Mouse (Mus musculus) olfactory bulb, adult 2 months (tissue): ENCODE results near the gene Spint1. TPM values are rescaled to one million over a fixed set of nuclear protein-coding genes. Genes with fewer than 3 reads are reported as not detected.

Experiments
- H3K27ac ChIP-seq: fragments of 200-500 bp; 2 replicates; pipeline ENCODE4 v1.5.1; 2012; ENCODE audit warnings: low read depth, low read length; ENCODE audit not compliant: insufficient read depth
- H3K4me1 ChIP-seq: fragments of 200-500 bp; 2 replicates; pipeline ENCODE4 v1.6.1; 2012; ENCODE audit warnings: low read length; ENCODE audit not compliant: control insufficient read depth, insufficient read depth
- H3K4me3 ChIP-seq: fragments of 200-500 bp; 2 replicates; pipeline ENCODE4 v1.5.1; 2012; ENCODE audit warnings: mild to moderate bottlenecking, low read depth, low read length, moderate library complexity; ENCODE audit not compliant: insufficient read depth
- CTCF ChIP-seq: fragments of 200-500 bp; IDR thresholded peaks from 2 replicates; pipeline ENCODE4 v1.5.1; 2012; ENCODE audit warnings: low read depth, mild to moderate bottlenecking, low read length, moderate library complexity; ENCODE audit not compliant: insufficient read depth
- POLR2A ChIP-seq: fragments of 200-500 bp; IDR thresholded peaks from 2 replicates; pipeline ENCODE4 v1.6.1; 2012; ENCODE audit warnings: mild to moderate bottlenecking, low read depth, low read length, moderate library complexity; ENCODE audit not compliant: insufficient read depth
- WGBS: fragments of 180-500 bp; shearing (Covaris S2); methylation state at CpG from one replicate; pipeline ENCODE4 v1.1.7; 2018; 5-methylcytosine and 5-hydroxymethylcytosine counted together
- polyA plus RNA-seq: library from polyadenylated mRNA; stranded (reverse); fragments of >200 nt; gene quantifications from 2 replicates; pipeline ENCODE4 v1.2.4, GENCODE M21; 2012; ENCODE audit warnings: low replicate concordance; ENCODE audit not compliant: missing spikeins, insufficient read depth, insufficient read length

The Spint1 gene
- polyA plus RNA-seq, 1 experiment = not detected

DNA sequence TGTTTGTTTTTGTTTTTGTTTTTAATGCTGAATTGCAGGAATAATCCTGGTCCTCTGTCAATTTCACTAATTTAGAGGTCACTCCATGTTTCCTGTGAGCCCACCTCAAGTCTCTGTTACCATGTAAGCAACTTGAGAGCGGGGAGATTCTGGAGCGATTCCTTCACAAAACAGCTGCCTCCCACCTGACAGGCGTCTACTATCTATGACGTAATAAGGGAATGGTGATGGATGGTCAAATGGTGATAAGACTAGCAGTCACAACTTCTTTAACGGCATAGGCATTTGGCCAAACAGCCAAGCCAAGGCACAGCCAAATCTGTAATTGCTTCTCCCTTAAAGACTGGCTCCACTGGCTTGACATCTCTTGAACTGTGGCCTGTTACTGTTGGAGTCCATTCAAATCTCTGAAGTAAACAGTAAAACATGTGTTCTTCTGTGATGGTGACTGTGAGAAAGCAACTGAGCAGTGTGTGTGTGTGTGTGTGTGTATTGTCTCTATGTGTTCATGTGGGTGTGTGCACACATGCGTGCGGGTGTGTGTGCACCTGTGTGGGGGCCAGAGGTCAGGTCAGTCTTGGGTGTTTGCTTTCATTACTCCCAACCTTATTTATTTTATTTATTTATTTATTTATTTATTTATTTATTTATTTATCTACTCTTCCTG is 44.9 kb downstream of the Spint1 start:
- Histone ChIP-seq H3K4me3 (no peak overlapping the region), H3K27ac (no peak overlapping the region), H3K4me1 (no peaks in the 10 kb centered on the region)
- WGBS = 81% methylated on average over 7 of the region's 7 CpGs
- TF ChIP-seq POLR2A (no peak), CTCF (no peak)

DNA sequence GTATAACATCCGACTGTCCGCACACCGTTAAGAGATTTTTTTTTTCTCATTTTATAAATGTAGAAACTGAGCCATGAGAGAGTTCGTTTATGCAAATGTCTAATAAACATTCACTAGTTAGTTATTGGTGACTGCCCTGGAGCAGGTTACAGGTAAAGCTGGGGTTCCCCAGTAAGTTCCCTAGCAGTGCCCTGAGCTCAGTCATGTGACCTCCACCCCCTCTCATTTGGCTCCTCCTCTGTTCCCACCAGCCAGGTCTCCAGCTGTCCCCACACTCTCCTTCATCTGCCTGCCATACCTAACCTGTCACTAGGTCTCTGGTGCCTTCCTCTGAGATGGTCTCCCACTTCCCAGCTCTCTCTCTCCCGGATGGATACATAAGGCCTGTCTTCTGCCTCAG is 50.2 kb downstream of the Spint1 start:
- Histone ChIP-seq H3K4me3 (no peak overlapping the region), H3K27ac (no peak overlapping the region), H3K4me1 (no peaks in the 10 kb centered on the region)
- WGBS = 93% methylated on average over 5 of the region's 5 CpGs
- TF ChIP-seq POLR2A (no peak), CTCF (no peak)

DNA sequence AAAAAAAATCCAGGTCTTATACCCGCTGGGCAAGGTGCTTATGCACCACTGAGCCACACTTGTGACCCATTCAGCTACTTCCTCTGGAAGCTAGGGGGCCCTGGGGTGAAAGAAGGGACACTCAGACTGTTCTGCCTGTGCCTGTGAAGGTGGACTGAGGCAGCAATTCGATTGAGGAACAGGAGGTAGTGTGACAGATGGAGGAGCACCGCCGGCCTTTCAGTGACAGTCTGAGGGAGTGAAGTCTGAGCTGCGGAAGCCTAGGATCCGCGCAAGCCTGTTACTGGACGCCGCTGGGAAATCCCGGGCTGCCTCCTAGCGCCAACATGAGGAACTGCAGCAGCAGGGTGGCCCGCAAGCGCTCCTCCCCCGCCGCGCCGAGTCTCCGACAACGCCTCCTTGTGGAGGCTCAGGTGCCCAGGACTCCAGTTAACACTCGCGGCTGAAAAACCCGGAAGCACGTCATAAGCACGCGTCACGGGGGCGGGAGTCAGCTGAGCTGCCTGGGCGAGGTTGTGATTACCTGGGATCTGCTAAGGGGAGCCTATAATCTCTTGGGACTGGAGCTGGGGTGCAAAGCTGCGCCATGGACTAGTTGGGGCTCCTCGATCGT is 51.2 kb downstream of the Spint1 start, which contains the start of gene Vps18:
Gene Vps18, plus strand, starts transcription at position 471 of the 613 bp plus-strand sequence.
- TF ChIP-seq CTCF (peak; percentile 100), POLR2A (peak; percentile 49; the same call in 1 of the 2 replicates)
- under 1% methylated on average over 31 of the region's 31 CpGs for WGBS
- no peak within 1 kb of the TSS for H3K27ac ChIP-seq

DNA sequence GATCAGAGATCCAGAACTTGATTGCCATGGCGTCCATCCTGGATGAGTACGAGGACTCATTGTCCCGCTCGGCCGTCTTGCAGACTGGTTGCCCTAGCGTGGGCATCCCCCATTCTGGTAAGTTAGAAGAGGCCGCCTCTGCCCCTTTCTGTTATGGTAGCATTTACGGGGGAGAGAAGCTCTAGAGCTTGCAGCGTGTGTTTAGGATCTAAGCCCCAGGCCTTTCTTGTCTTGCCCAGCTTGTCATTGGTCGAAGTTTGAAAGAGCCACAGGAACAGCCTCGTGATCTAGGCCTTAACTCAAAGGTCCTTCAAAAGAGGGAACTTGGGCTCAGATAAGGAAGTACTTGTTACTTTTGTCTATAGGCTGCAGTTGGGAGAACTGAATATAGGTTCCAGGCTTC is 51.9 kb downstream of the Spint1 start:
- H3K4me3 ChIP-seq = peak overlapping the region; percentile 49
- no peak for TF ChIP-seq CTCF
- TF ChIP-seq POLR2A = no peak
- WGBS = under 1% methylated on average over 11 of the region's 11 CpGs
- no peaks in the 10 kb centered on the region for H3K4me1 ChIP-seq
- no peak overlapping the region for H3K27ac ChIP-seq

More for the DNA sequence above, 51.2 kb downstream of the Spint1 start, which contains the start of gene Vps18:
- Histone ChIP-seq H3K4me3 (peak within 1 kb of the TSS; percentile 49), H3K4me1 (no peaks in the 10 kb centered on the region)

DNA sequence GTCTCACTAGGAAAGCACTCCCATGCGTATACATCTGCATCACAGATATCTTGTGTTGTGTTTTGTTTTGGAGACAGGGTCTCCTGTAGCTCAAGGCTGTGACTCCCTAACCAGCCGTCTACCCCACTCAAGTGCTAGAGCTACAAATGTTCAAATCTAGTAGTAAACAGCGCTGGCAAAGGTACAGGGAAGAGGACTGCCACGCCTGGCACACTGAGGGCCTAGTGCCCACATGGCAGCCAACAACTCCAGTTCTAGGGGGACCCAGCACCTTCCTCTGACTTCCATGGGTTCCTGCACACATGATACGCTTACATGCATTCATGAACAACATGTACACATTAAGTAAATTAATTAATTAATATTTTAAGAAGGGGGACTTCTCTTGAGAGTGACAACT is 55.1 kb downstream of the Spint1 start:
- H3K27ac ChIP-seq = no peak overlapping the region
- TF ChIP-seq CTCF (no peak), POLR2A (no peak)
- no peak overlapping the region for H3K4me3 ChIP-seq
- H3K4me1 ChIP-seq = peaks cover 7% of the 10 kb centered on the region
- 92% methylated on average over 5 of the region's 5 CpGs for WGBS

DNA sequence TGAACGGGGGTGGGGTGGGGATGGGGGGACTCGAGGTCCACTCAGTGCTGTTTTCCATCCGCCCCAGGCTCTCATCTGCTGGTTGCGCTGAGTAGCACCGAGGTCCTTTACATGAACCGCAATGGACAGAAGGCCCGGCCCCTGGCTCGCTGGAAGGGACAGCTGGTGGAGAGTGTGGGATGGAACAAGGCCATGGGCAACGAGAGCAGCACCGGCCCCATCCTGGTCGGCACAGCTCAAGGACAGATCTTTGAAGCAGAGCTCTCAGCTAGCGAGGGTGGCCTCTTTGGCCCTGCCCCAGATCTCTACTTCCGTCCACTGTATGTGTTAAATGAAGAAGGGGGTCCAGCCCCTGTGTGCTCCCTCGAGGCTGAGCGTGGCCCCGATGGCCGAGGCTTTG is 55.7 kb downstream of the Spint1 start:
- 94% methylated on average over 17 of the region's 17 CpGs for WGBS
- Histone ChIP-seq H3K27ac (no peak overlapping the region), H3K4me1 (peaks cover 7% of the 10 kb centered on the region), H3K4me3 (no peak overlapping the region)
- no peak for TF ChIP-seq POLR2A
- no peak for TF ChIP-seq CTCF

DNA sequence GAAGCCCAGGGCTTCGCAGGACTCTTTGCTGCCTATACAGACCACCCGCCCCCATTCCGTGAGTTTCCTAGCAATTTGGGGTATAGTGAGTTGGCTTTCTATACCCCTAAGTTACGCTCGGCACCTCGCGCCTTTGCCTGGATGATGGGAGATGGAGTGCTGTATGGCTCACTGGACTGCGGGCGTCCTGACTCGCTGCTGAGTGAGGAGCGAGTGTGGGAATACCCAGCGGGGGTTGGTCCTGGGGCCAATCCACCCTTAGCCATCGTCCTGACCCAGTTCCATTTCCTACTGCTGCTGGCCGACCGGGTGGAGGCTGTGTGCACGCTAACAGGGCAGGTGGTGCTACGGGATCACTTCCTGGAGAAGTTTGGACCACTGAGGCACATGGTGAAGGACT is 56.1 kb downstream of the Spint1 start:
- TF ChIP-seq POLR2A (no peak), CTCF (no peak)
- 95% methylated on average over 17 of the region's 17 CpGs for WGBS
- peaks cover 7% of the 10 kb centered on the region for H3K4me1 ChIP-seq
- no peak overlapping the region for H3K27ac ChIP-seq
- no peak overlapping the region for H3K4me3 ChIP-seq

DNA sequence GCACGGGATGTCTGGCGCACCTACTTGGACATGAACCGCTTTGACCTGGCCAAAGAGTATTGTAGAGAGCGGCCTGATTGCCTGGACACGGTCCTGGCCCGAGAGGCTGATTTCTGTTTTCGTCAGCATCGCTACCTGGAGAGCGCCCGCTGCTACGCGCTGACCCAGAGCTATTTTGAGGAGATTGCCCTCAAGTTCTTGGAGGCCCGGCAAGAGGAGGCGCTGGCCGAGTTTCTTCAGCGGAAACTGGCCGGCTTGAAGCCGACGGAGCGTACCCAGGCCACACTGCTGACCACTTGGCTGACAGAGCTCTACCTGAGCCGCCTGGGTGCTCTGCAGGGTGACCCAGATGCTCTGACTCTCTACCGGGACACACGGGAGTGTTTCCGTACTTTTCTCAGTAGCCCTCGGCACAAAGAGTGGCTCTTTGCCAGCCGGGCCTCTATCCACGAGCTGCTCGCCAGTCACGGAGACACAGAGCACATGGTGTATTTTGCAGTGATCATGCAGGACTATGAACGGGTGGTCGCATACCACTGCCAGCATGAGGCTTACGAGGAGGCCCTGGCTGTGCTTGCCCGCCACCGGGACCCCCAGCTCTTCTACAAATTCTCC is 56.7 kb downstream of the Spint1 start:
- H3K4me1 ChIP-seq = peaks cover 7% of the 10 kb centered on the region
- H3K4me3 ChIP-seq = no peak overlapping the region
- WGBS = 86% methylated on average over 34 of the region's 34 CpGs
- TF ChIP-seq CTCF (no peak), POLR2A (no peak)
- H3K27ac ChIP-seq = no peak overlapping the region

DNA sequence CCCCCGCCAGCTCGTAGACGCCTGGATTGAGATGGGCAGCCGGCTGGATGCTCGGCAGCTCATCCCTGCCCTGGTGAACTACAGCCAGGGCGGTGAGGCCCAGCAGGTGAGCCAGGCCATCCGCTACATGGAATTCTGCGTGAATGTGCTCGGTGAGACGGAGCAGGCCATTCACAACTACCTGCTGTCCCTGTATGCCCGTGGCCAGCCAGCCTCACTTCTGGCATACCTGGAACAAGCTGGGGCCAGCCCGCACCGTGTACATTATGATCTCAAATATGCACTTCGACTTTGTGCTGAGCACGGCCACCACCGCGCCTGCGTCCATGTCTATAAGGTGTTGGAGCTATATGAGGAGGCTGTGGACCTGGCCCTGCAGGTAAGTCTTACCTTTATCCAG is 57.2 kb downstream of the Spint1 start:
- WGBS = 96% methylated on average over 18 of the region's 18 CpGs
- H3K27ac ChIP-seq = no peak overlapping the region
- H3K4me3 ChIP-seq = no peak overlapping the region
- TF ChIP-seq CTCF (no peak), POLR2A (no peak)
- peaks cover 7% of the 10 kb centered on the region for H3K4me1 ChIP-seq
